Mouse (Mus musculus): ENCODE data around the gene Gabarap. TPM values are rescaled to one million over a fixed set of nuclear protein-coding genes. Genes with fewer than 3 reads are reported as not detected.

The Gabarap gene
- polyA plus RNA-seq, 1 experiment from 2014 or later = 590 TPM

- 5% methylated on average over 15 of the region's 19 CpGs for WGBS
- H3K4me2 ChIP-seq (ENCODE audit: low read depth, low read length) = peak overlapping the region; percentile 51
- peak; percentile 50 for ATAC-seq (ENCODE audit: low read depth)
- peaks cover 15% of the 10 kb centered on the region for H3K36me3 ChIP-seq (ENCODE audit: control insufficient read depth, insufficient read depth, low read length)
- peaks cover 59% of the 10 kb centered on the region for H3K4me1 ChIP-seq (ENCODE audit: control insufficient read depth, insufficient read depth, low read length)
- no peaks in the 10 kb centered on the region for H3K9me3 ChIP-seq (ENCODE audit: control insufficient read depth, low read length)
- no peaks in the 10 kb centered on the region for H3K27me3 ChIP-seq (replicated peaks; ENCODE audit: control insufficient read depth, insufficient read depth, low read length)
- DNase-seq (ENCODE audit: low spot score) = peak; percentile 82
- peak overlapping the region; percentile 95 for H3K27ac ChIP-seq (replicated peaks; ENCODE audit: low read depth, low read length)
- H3K9ac ChIP-seq (ENCODE audit: low read depth, low read length) = peak overlapping the region; percentile 42
- peak overlapping the region; percentile 20 for H3K4me3 ChIP-seq (ENCODE audit: low read depth, low read length)
These were observed 35.7 kb downstream of the Gabarap start for GRCm38 (mm10) chr11:70026689-70027088.

GRCm38 (mm10) chr11:70027397-70027796 lies 36.5 kb downstream of the Gabarap start:
- H3K27ac ChIP-seq (replicated peaks; ENCODE audit: low read depth, low read length) = peak overlapping the region; percentile 95
- peaks cover 22% of the 10 kb centered on the region for H3K36me3 ChIP-seq (ENCODE audit: control insufficient read depth, insufficient read depth, low read length)
- ATAC-seq (ENCODE audit: low read depth) (no peak), DNase-seq (ENCODE audit: low spot score) (no peak)
- H3K9me3 ChIP-seq (ENCODE audit: control insufficient read depth, low read length) = no peaks in the 10 kb centered on the region
- peak overlapping the region; percentile 42 for H3K9ac ChIP-seq (ENCODE audit: low read depth, low read length)
- H3K27me3 ChIP-seq (replicated peaks; ENCODE audit: control insufficient read depth, insufficient read depth, low read length) = no peaks in the 10 kb centered on the region
- H3K4me1 ChIP-seq (ENCODE audit: control insufficient read depth, insufficient read depth, low read length) = peaks cover 59% of the 10 kb centered on the region
- H3K4me2 ChIP-seq (ENCODE audit: low read depth, low read length) = peak overlapping the region; percentile 51
- 40% methylated on average over 6 of the region's 9 CpGs for WGBS
- peak overlapping the region; percentile 20; the same call in 1 of the 2 replicates for H3K4me3 ChIP-seq (ENCODE audit: low read depth, low read length)

- peaks cover 53% of the 10 kb centered on the region for H3K4me1 ChIP-seq (ENCODE audit: control insufficient read depth, insufficient read depth, low read length)
- no peaks in the 10 kb centered on the region for H3K27me3 ChIP-seq (replicated peaks; ENCODE audit: control insufficient read depth, insufficient read depth, low read length)
- WGBS = 19% methylated on average over 12 of the region's 12 CpGs
- H3K9me3 ChIP-seq (ENCODE audit: control insufficient read depth, low read length) = no peaks in the 10 kb centered on the region
- peak overlapping the region; percentile 95 for H3K27ac ChIP-seq (replicated peaks; ENCODE audit: low read depth, low read length)
- 0 out of 2 replicates have a peak, but pooled peaks have one; percentile 0 for ATAC-seq (ENCODE audit: low read depth)
- H3K36me3 ChIP-seq (ENCODE audit: control insufficient read depth, insufficient read depth, low read length) = peaks cover 33% of the 10 kb centered on the region
- H3K4me2 ChIP-seq (ENCODE audit: low read depth, low read length) = peak overlapping the region; percentile 51
- peak overlapping the region; percentile 45; the same call in 1 of the 2 replicates for H3K9ac ChIP-seq (ENCODE audit: low read depth, low read length)
- H3K4me3 ChIP-seq (ENCODE audit: low read depth, low read length) = peak overlapping the region; percentile 22
- no peak for DNase-seq (ENCODE audit: low spot score)
These were observed 37.6 kb downstream of the Gabarap start for GRCm38 (mm10) chr11:70028401-70029129.

GRCm38 (mm10) chr11:70029130-70029801 lies 38.3 kb downstream of the Gabarap start:
- WGBS = 2% methylated on average over 20 of the region's 20 CpGs
- Histone ChIP-seq H3K9me3 (ENCODE audit: control insufficient read depth, low read length) (no peaks in the 10 kb centered on the region), H3K9ac (ENCODE audit: low read depth, low read length) (0 out of 2 replicates have a peak overlapping the region, but pooled peaks have one; percentile 40), H3K36me3 (ENCODE audit: control insufficient read depth, insufficient read depth, low read length) (peaks cover 40% of the 10 kb centered on the region), H3K4me3 (ENCODE audit: low read depth, low read length) (peak overlapping the region; percentile 22), H3K4me1 (ENCODE audit: control insufficient read depth, insufficient read depth, low read length) (peaks cover 51% of the 10 kb centered on the region), H3K27ac (replicated peaks; ENCODE audit: low read depth, low read length) (peak overlapping the region; percentile 95), H3K4me2 (ENCODE audit: low read depth, low read length) (peak overlapping the region; percentile 51), H3K27me3 (replicated peaks; ENCODE audit: control insufficient read depth, insufficient read depth, low read length) (no peaks in the 10 kb centered on the region)
- DNase-seq (ENCODE audit: low spot score) (peak; percentile 98), ATAC-seq (ENCODE audit: low read depth) (peak; percentile 92)

- no peaks in the 10 kb centered on the region for H3K27me3 ChIP-seq (replicated peaks; ENCODE audit: control insufficient read depth, insufficient read depth, low read length)
- no peaks in the 10 kb centered on the region for H3K9me3 ChIP-seq (ENCODE audit: control insufficient read depth, low read length)
- H3K4me3 ChIP-seq (ENCODE audit: low read depth, low read length) = peak overlapping the region; percentile 22
- peak overlapping the region; percentile 51 for H3K4me2 ChIP-seq (ENCODE audit: low read depth, low read length)
- WGBS = 45% methylated on average over 11 of the region's 11 CpGs
- H3K4me1 ChIP-seq (ENCODE audit: control insufficient read depth, insufficient read depth, low read length) = peaks cover 48% of the 10 kb centered on the region
- H3K27ac ChIP-seq (replicated peaks; ENCODE audit: low read depth, low read length) = peak overlapping the region; percentile 95
- DNase-seq (ENCODE audit: low spot score) (no peak), ATAC-seq (ENCODE audit: low read depth) (peak; percentile 8; the same call in 1 of the 2 replicates)
- peaks cover 48% of the 10 kb centered on the region for H3K36me3 ChIP-seq (ENCODE audit: control insufficient read depth, insufficient read depth, low read length)
- no peak overlapping the region for H3K9ac ChIP-seq (ENCODE audit: low read depth, low read length)
These were observed 39.0 kb downstream of the Gabarap start for GRCm38 (mm10) chr11:70029829-70030550.

- Histone ChIP-seq H3K36me3 (ENCODE audit: control insufficient read depth, insufficient read depth, low read length) (peaks cover 52% of the 10 kb centered on the region), H3K9me3 (ENCODE audit: control insufficient read depth, low read length) (no peaks in the 10 kb centered on the region), H3K27ac (replicated peaks; ENCODE audit: low read depth, low read length) (no peak overlapping the region), H3K4me1 (ENCODE audit: control insufficient read depth, insufficient read depth, low read length) (peaks cover 43% of the 10 kb centered on the region), H3K4me3 (ENCODE audit: low read depth, low read length) (no peak overlapping the region), H3K4me2 (ENCODE audit: low read depth, low read length) (no peak overlapping the region), H3K27me3 (replicated peaks; ENCODE audit: control insufficient read depth, insufficient read depth, low read length) (no peaks in the 10 kb centered on the region), H3K9ac (ENCODE audit: low read depth, low read length) (no peak overlapping the region)
- WGBS = 93% methylated on average over 28 of the region's 28 CpGs
- ATAC-seq (ENCODE audit: low read depth) (no peak), DNase-seq (ENCODE audit: low spot score) (no peak)
These were observed 39.8 kb downstream of the Gabarap start for GRCm38 (mm10) chr11:70030651-70031320.

- Histone ChIP-seq H3K9me3 (ENCODE audit: control insufficient read depth, low read length) (no peaks in the 10 kb centered on the region), H3K9ac (ENCODE audit: low read depth, low read length) (no peak overlapping the region), H3K27ac (replicated peaks; ENCODE audit: low read depth, low read length) (no peak overlapping the region), H3K36me3 (ENCODE audit: control insufficient read depth, insufficient read depth, low read length) (peaks cover 52% of the 10 kb centered on the region), H3K4me3 (ENCODE audit: low read depth, low read length) (no peak overlapping the region), H3K4me2 (ENCODE audit: low read depth, low read length) (no peak overlapping the region), H3K27me3 (replicated peaks; ENCODE audit: control insufficient read depth, insufficient read depth, low read length) (no peaks in the 10 kb centered on the region), H3K4me1 (ENCODE audit: control insufficient read depth, insufficient read depth, low read length) (peaks cover 38% of the 10 kb centered on the region)
- ATAC-seq (ENCODE audit: low read depth) (no peak), DNase-seq (ENCODE audit: low spot score) (no peak)
- 94% methylated on average over 11 of the region's 11 CpGs for WGBS
These were observed 40.4 kb downstream of the Gabarap start for GRCm38 (mm10) chr11:70031321-70031670.

- H3K4me1 ChIP-seq (ENCODE audit: control insufficient read depth, insufficient read depth, low read length) = no peaks in the 10 kb centered on the region
- 73% methylated on average over 7 of the region's 7 CpGs for WGBS
- DNase-seq (ENCODE audit: low spot score) (no peak), ATAC-seq (ENCODE audit: low read depth) (no peak)
- no peaks in the 10 kb centered on the region for H3K27me3 ChIP-seq (replicated peaks; ENCODE audit: control insufficient read depth, insufficient read depth, low read length)
- no peak overlapping the region for H3K4me3 ChIP-seq (ENCODE audit: low read depth, low read length)
- H3K4me2 ChIP-seq (ENCODE audit: low read depth, low read length) = no peak overlapping the region
- no peak overlapping the region for H3K27ac ChIP-seq (replicated peaks; ENCODE audit: low read depth, low read length)
- H3K9ac ChIP-seq (ENCODE audit: low read depth, low read length) = no peak overlapping the region
- no peaks in the 10 kb centered on the region for H3K9me3 ChIP-seq (ENCODE audit: control insufficient read depth, low read length)
- H3K36me3 ChIP-seq (ENCODE audit: control insufficient read depth, insufficient read depth, low read length) = peaks cover 78% of the 10 kb centered on the region
These were observed 47.2 kb downstream of the Gabarap start for GRCm38 (mm10) chr11:70038174-70038573.
